Mouse (Mus musculus): Measurements from ENCODE around the gene Sult2a2.
"Not testable (repeated sequence)": the region's sequence is repeated elsewhere in the genome, so short reads cannot be mapped to it uniquely, and the experiment has no call there.

The Sult2a2 gene

DNA sequence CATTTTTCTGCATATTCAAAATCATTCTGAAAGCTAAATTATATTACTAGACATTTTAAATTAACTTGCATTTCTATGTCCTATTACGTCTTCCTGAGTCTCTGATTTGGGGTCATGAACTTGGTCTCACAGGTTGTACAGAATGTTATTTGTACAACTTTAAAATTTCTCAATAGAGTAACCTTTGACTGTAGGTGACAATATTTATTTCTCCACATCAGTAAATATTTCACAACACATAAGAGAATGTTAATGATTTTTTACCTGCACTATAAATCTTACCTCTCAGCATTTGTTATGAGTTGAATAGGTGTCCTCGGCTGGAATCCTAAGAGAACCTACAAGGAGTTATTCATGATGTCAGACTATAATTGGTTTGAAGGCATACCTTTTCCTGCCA is at the start of gene Sult2a2:
Sult2a2 (plus strand) TSS at position 301 of the 400 bp plus-strand sequence.
- DNase-seq (ENCODE audit: low spot score in 2 of 2): not testable (repeated sequence)

DNA sequence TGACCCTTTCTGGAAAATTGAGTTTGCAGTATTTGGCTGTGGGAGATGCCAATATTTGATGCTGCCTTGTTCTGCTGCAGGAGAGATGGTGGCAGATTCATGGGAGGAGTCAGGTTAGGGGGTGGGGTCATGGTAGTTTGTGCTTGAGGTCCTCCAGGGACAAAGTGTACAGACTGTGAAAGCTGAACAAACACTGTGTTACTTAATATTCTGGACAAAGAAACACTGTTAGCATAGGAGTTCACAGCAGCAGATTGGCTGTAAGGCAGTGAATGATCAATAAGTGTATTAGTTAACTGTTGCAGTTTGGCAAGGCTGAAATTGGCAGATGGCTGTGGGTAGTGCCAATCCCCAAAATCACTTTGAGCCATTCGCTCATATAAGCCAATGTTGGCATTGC is 80.6 kb downstream of the Sult2a2 start:
- DNase-seq (ENCODE audit: low spot score in 2 of 2): no peak
